In the genomic region with DNA sequence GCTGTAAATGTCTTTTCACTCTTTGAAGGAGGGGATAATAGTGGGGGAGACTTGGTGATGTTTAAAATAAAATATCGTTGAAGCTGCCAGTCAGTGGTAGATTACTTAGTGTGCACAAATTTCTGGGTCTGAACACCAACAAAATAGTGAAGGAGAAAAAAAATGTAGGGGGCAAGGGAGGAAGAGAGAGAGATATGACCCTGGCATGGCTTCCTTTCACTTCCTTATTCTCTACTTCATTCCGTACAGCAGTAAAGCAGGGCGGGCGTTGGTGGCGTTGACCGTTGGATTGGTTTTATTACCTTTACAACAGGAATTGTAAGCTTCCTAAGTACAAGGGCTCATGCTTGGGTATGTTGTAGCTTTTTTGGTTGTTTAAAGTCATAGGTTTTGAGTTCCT, we compare ENCODE assay signal across 19 mouse cellular contexts. TPM values are rescaled to one million over a fixed set of nuclear protein-coding genes. Genes with fewer than 3 reads are reported as not detected.
DNase-seq lines count a peak whose midpoint lies in the region; ATAC-seq and TF ChIP-seq lines count a peak whose summit lies in the region.
"Had no signal": no experiment of that assay in that cellular context is flagged by ENCODE, and none has a peak within 500 bp of the region (broad histone marks: within the 10 kb centered on the region; RNA-seq: fewer than 3 reads in every experiment).

No protein-coding gene starts in this region.

- TF ChIP-seq POLR2A in small intestine, adult 2 months (IDR thresholded peaks at IDR 0.05; ENCODE audit: low read depth, low read length): no peak

- H3K36me3 ChIP-seq in forebrain, embryonic 13.5 days (ENCODE audit: poor library complexity, severe bottlenecking): no peaks in the 10 kb centered on the region
- no peaks in the 10 kb centered on the region for H3K36me3 ChIP-seq in forebrain, embryonic 14.5 days (ENCODE audit: control insufficient read depth, insufficient read depth, low read length)
- H3K36me3 ChIP-seq in midbrain, embryonic 13.5 days: no peaks in the 10 kb centered on the region
- no peaks in the 10 kb centered on the region for H3K36me3 ChIP-seq in midbrain, postnatal 0 days (ENCODE audit: insufficient read depth, low read length)
- H3K36me3 ChIP-seq in liver, embryonic 12.5 days: no peaks in the 10 kb centered on the region; the same call in 1 of the 2 replicates
- peaks cover 2% of the 10 kb centered on the region; the same call in 1 of the 2 replicates for H3K36me3 ChIP-seq in small intestine, adult 2 months (ENCODE audit: control insufficient read depth, insufficient read depth, low read length)
- H3K36me3 ChIP-seq: limb, embryonic 15.5 days had no signal

- no peaks in the 10 kb centered on the region for H3K27me3 ChIP-seq in forebrain, embryonic 13.5 days
- no peaks in the 10 kb centered on the region for H3K27me3 ChIP-seq in forebrain, embryonic 14.5 days (replicated peaks; ENCODE audit: control insufficient read depth, insufficient read depth, low read length)
- 0 out of 2 replicates have a peak, but pooled peaks cover 9% of the 10 kb centered on the region for H3K27me3 ChIP-seq in midbrain, embryonic 13.5 days
- no peaks in the 10 kb centered on the region for H3K27me3 ChIP-seq in midbrain, postnatal 0 days (ENCODE audit: insufficient read depth, low read length)
- H3K27me3 ChIP-seq in liver, embryonic 12.5 days (replicated peaks): no peaks in the 10 kb centered on the region
- no peaks in the 10 kb centered on the region for H3K27me3 ChIP-seq in small intestine, adult 2 months (ENCODE audit: control insufficient read depth, insufficient read depth, low read length)

- DNase-seq in forebrain, embryonic 14.5 days (ENCODE audit: low spot score): no peak
- DNase-seq in midbrain, postnatal 0 days (ENCODE audit: low spot score): no peak
- DNase-seq in layer of hippocampus, adult 2 months (ENCODE audit: low spot score in 2 of 2): no peak
- no peak for DNase-seq in layer of hippocampus, adult 9-10 months (ENCODE audit: low spot score)
- DNase-seq: cerebellum, adult 9-10 months; embryo, embryonic 11 days; gastrocnemius, postnatal 25 days; lung, postnatal 4 days; right cerebral cortex, postnatal 25 days; thymus, postnatal 25 days had no signal

- no peak for TF ChIP-seq CTCF in midbrain, postnatal 0 days (IDR thresholded peaks at IDR 0.05)
- TF ChIP-seq CTCF in small intestine, adult 2 months (IDR thresholded peaks at IDR 0.05; ENCODE audit: extremely low read depth, insufficient read length, insufficient replicate concordance, low read depth, low read length): no peak
- no peak for TF ChIP-seq CTCF in layer of hippocampus, adult 2 months (conservative IDR thresholded peaks at IDR 0.05)

- no peak overlapping the region for H3K4me3 ChIP-seq in forebrain, embryonic 13.5 days
- no peak overlapping the region for H3K4me3 ChIP-seq in forebrain, embryonic 14.5 days (ENCODE audit: low read depth, low read length)
- H3K4me3 ChIP-seq in midbrain, embryonic 13.5 days (replicated peaks): no peak overlapping the region
- H3K4me3 ChIP-seq in midbrain, postnatal 0 days (ENCODE audit: low read depth, low read length): no peak overlapping the region
- H3K4me3 ChIP-seq in liver, embryonic 12.5 days: peak overlapping the region; percentile 68; the same call in 1 of the 2 replicates
- H3K4me3 ChIP-seq in small intestine, adult 2 months (ENCODE audit: low read depth, low read length): no peak overlapping the region
- H3K4me3 ChIP-seq in layer of hippocampus, adult 2 months: no peak overlapping the region; the same call in 1 of the 2 replicates
- H3K4me3 ChIP-seq: erythroblast, embryonic 14.5 days had no signal

- no peak for ATAC-seq in forebrain, embryonic 13.5 days
- ATAC-seq in forebrain, embryonic 14.5 days: no peak
- no peak for ATAC-seq in midbrain, embryonic 13.5 days
- no peak for ATAC-seq in midbrain, postnatal 0 days (ENCODE audit: low FRiP score)
- ATAC-seq in liver, embryonic 12.5 days: no peak

- no peak overlapping the region for H3K9ac ChIP-seq in forebrain, embryonic 13.5 days
- H3K9ac ChIP-seq in forebrain, embryonic 14.5 days (ENCODE audit: low read length): no peak overlapping the region
- H3K9ac ChIP-seq in midbrain, embryonic 13.5 days (replicated peaks): no peak overlapping the region
- no peak overlapping the region for H3K9ac ChIP-seq in midbrain, postnatal 0 days (replicated peaks; ENCODE audit: low read length, poor library complexity, severe bottlenecking)
- no peak overlapping the region for H3K9ac ChIP-seq in liver, embryonic 12.5 days
- H3K9ac ChIP-seq: limb, embryonic 15.5 days had no signal

- no peak overlapping the region for H3K27ac ChIP-seq in forebrain, embryonic 13.5 days
- no peak overlapping the region for H3K27ac ChIP-seq in forebrain, embryonic 14.5 days (ENCODE audit: low read depth, low read length)
- H3K27ac ChIP-seq in midbrain, embryonic 13.5 days: no peak overlapping the region
- no peak overlapping the region for H3K27ac ChIP-seq in midbrain, postnatal 0 days (ENCODE audit: low read depth, low read length)
- no peak overlapping the region for H3K27ac ChIP-seq in liver, embryonic 12.5 days
- H3K27ac ChIP-seq in small intestine, adult 2 months (ENCODE audit: insufficient read depth, low read depth, low read length): peak overlapping the region; percentile 82
- no peak overlapping the region for H3K27ac ChIP-seq in layer of hippocampus, adult 2 months
- H3K27ac ChIP-seq: kidney, postnatal 0 days; limb, embryonic 15.5 days had no signal

- H3K9me3 ChIP-seq in forebrain, embryonic 13.5 days (replicated peaks): no peaks in the 10 kb centered on the region
- H3K9me3 ChIP-seq in forebrain, embryonic 14.5 days (replicated peaks; ENCODE audit: control insufficient read depth, low read length): no peaks in the 10 kb centered on the region
- H3K9me3 ChIP-seq in midbrain, embryonic 13.5 days: no peaks in the 10 kb centered on the region
- no peaks in the 10 kb centered on the region for H3K9me3 ChIP-seq in midbrain, postnatal 0 days (ENCODE audit: low read length)
- H3K9me3 ChIP-seq in liver, embryonic 12.5 days (replicated peaks): no peaks in the 10 kb centered on the region
- H3K9me3 ChIP-seq: limb, embryonic 15.5 days had no signal

- peaks cover 29% of the 10 kb centered on the region for H3K4me1 ChIP-seq in forebrain, embryonic 13.5 days
- peaks cover 12% of the 10 kb centered on the region; the same call in 1 of the 2 replicates for H3K4me1 ChIP-seq in forebrain, embryonic 14.5 days (ENCODE audit: control insufficient read depth, insufficient read depth, low read length)
- H3K4me1 ChIP-seq in midbrain, embryonic 13.5 days (replicated peaks): peaks cover 33% of the 10 kb centered on the region
- H3K4me1 ChIP-seq in midbrain, postnatal 0 days (ENCODE audit: insufficient read depth, low read length): peaks cover 11% of the 10 kb centered on the region; the same call in 1 of the 2 replicates
- peaks cover 40% of the 10 kb centered on the region for H3K4me1 ChIP-seq in liver, embryonic 12.5 days
- peaks cover 29% of the 10 kb centered on the region; the same call in 1 of the 2 replicates for H3K4me1 ChIP-seq in small intestine, adult 2 months (ENCODE audit: control insufficient read depth, insufficient read depth, insufficient read length, low read length)

- H3K4me2 ChIP-seq in forebrain, embryonic 13.5 days: 0 out of 2 replicates have a peak overlapping the region, but pooled peaks have one; percentile 16
- H3K4me2 ChIP-seq in forebrain, embryonic 14.5 days (ENCODE audit: low read length): no peak overlapping the region
- peak overlapping the region; percentile 82 for H3K4me2 ChIP-seq in midbrain, embryonic 13.5 days (replicated peaks)
- no peak overlapping the region for H3K4me2 ChIP-seq in midbrain, postnatal 0 days (ENCODE audit: low read depth, low read length, poor library complexity, severe bottlenecking)
- peak overlapping the region; percentile 92 for H3K4me2 ChIP-seq in liver, embryonic 12.5 days
- H3K4me2 ChIP-seq: limb, embryonic 15.5 days had no signal

- 98% methylated on average over 6 of the region's 6 CpGs for WGBS in forebrain, embryonic 13.5 days
- 96% methylated on average over 6 of the region's 6 CpGs for WGBS in forebrain, embryonic 14.5 days
- WGBS in midbrain, embryonic 13.5 days: 97% methylated on average over 6 of the region's 6 CpGs
- WGBS in midbrain, postnatal 0 days: 93% methylated on average over 6 of the region's 6 CpGs
- 59% methylated on average over 6 of the region's 6 CpGs for WGBS in liver, embryonic 12.5 days (ENCODE audit: insufficient replicate concordance)
- 29% methylated on average over 6 of the region's 6 CpGs for WGBS in small intestine, adult 2 months

RNA-seq across cellular contexts. Expression of a gene that starts 2.0 kb away (rescaled TPM):
- 0.49 TPM in 1 of 2 replicates, not detected in the other for polyA plus RNA-seq in forebrain, embryonic 13.5 days (2015; fragmentation: Nextera tagmentation; extraction: Ambion mirVana)
- 0.27 and 0.82 TPM in 2 replicates for polyA plus RNA-seq in forebrain, embryonic 14.5 days (2014; fragmentation: Nextera tagmentation; extraction: Ambion mirVana)
- 0.55 and 0.74 TPM in 2 replicates for polyA plus RNA-seq in midbrain, embryonic 13.5 days (2015; fragmentation: Nextera tagmentation; extraction: Ambion mirVana)
- total RNA-seq in midbrain, postnatal 0 days (2014; rRNA removed): 0.99 and 2.3 TPM in 2 replicates
- polyA plus RNA-seq in midbrain, postnatal 0 days (2015; fragmentation: Nextera tagmentation; extraction: Ambion mirVana): 1.4 and 1.6 TPM in 2 replicates
- polyA plus RNA-seq in liver, embryonic 12.5 days (2016; fragmentation: Nextera tagmentation; extraction: Ambion mirVana): not detected in 2 replicates
- polyA plus RNA-seq in small intestine, adult 2 months (2012; rRNA removed): 0.34 TPM in 1 of 2 replicates, not detected in the other
- 1 to 10 TPM; 2.4 to 2.8 TPM for total RNA-seq in layer of hippocampus, adult 2 months (2021)
- total RNA-seq: monocyte, adult 5-6 weeks had no signal
- polyA plus RNA-seq: erythroblast, embryonic 14.5 days; limb, embryonic 15.5 days had no signal

RNA-seq across cellular contexts. Expression of a gene that starts 2.3 kb away (rescaled TPM):
- 35.8 and 38.8 TPM in 2 replicates for polyA plus RNA-seq in forebrain, embryonic 13.5 days (2015; fragmentation: Nextera tagmentation; extraction: Ambion mirVana)
- 60.7 and 61.6 TPM in 2 replicates for polyA plus RNA-seq in forebrain, embryonic 14.5 days (2014; fragmentation: Nextera tagmentation; extraction: Ambion mirVana)
- 49.9 and 50.6 TPM in 2 replicates for polyA plus RNA-seq in midbrain, embryonic 13.5 days (2015; fragmentation: Nextera tagmentation; extraction: Ambion mirVana)
- total RNA-seq in midbrain, postnatal 0 days (2014; rRNA removed): 49.6 and 53.8 TPM in 2 replicates
- 43.6 and 48.4 TPM in 2 replicates for polyA plus RNA-seq in midbrain, postnatal 0 days (2015; fragmentation: Nextera tagmentation; extraction: Ambion mirVana)
- 42.4 and 42.5 TPM in 2 replicates for polyA plus RNA-seq in liver, embryonic 12.5 days (2016; fragmentation: Nextera tagmentation; extraction: Ambion mirVana)
- polyA plus RNA-seq in small intestine, adult 2 months (2012; rRNA removed): 45.1 and 81.2 TPM in 2 replicates
- 10 to 100 TPM; 47.8 to 51.0 TPM for total RNA-seq in layer of hippocampus, adult 2 months (2021)

RNA-seq across cellular contexts. Expression of a gene that starts 36.1 kb away (rescaled TPM):
- 19.5 and 25.5 TPM in 2 replicates for polyA plus RNA-seq in forebrain, embryonic 13.5 days (2015; fragmentation: Nextera tagmentation; extraction: Ambion mirVana)
- polyA plus RNA-seq in forebrain, embryonic 14.5 days (2014; fragmentation: Nextera tagmentation; extraction: Ambion mirVana): 14.0 and 20.3 TPM in 2 replicates
- 37.3 and 46.4 TPM in 2 replicates for polyA plus RNA-seq in midbrain, embryonic 13.5 days (2015; fragmentation: Nextera tagmentation; extraction: Ambion mirVana)
- 77.9 and 81.1 TPM in 2 replicates for total RNA-seq in midbrain, postnatal 0 days (2014; rRNA removed)
- polyA plus RNA-seq in midbrain, postnatal 0 days (2015; fragmentation: Nextera tagmentation; extraction: Ambion mirVana): 47.3 and 59.6 TPM in 2 replicates
- 0.11 TPM in 1 of 2 replicates, not detected in the other for polyA plus RNA-seq in liver, embryonic 12.5 days (2016; fragmentation: Nextera tagmentation; extraction: Ambion mirVana)
- polyA plus RNA-seq in small intestine, adult 2 months (2012; rRNA removed): 0.79 and 1.2 TPM in 2 replicates
- total RNA-seq in layer of hippocampus, adult 2 months (2021): 10 to 100 TPM; 25.2 to 30.4 TPM
- total RNA-seq: gastrocnemius, postnatal 25 days; monocyte, adult 5-6 weeks had no signal
- polyA plus RNA-seq: erythroblast, embryonic 14.5 days; heart, postnatal 0 days had no signal

RNA-seq across cellular contexts. Expression of a gene that starts 55.2 kb away (rescaled TPM):
- polyA plus RNA-seq in forebrain, embryonic 13.5 days (2015; fragmentation: Nextera tagmentation; extraction: Ambion mirVana): 18.0 and 19.0 TPM in 2 replicates
- polyA plus RNA-seq in forebrain, embryonic 14.5 days (2014; fragmentation: Nextera tagmentation; extraction: Ambion mirVana): 13.6 and 14.1 TPM in 2 replicates
- polyA plus RNA-seq in midbrain, embryonic 13.5 days (2015; fragmentation: Nextera tagmentation; extraction: Ambion mirVana): 16.1 and 23.1 TPM in 2 replicates
- total RNA-seq in midbrain, postnatal 0 days (2014; rRNA removed): 47.9 and 60.2 TPM in 2 replicates
- 7.9 and 8.1 TPM in 2 replicates for polyA plus RNA-seq in midbrain, postnatal 0 days (2015; fragmentation: Nextera tagmentation; extraction: Ambion mirVana)
- polyA plus RNA-seq in liver, embryonic 12.5 days (2016; fragmentation: Nextera tagmentation; extraction: Ambion mirVana): 13.7 and 15.9 TPM in 2 replicates
- polyA plus RNA-seq in small intestine, adult 2 months (2012; rRNA removed): 8.6 and 22.1 TPM in 2 replicates
- 100 to 1,000 TPM; 106 TPM for total RNA-seq in layer of hippocampus, adult 2 months (2021)

Comparison
In these comparisons a context has a peak if more than half of its experiments do, and no peak if none do; other contexts are left out.
1. H3K4me2 ChIP-seq: peak in forebrain, embryonic 13.5 days (single experiment), midbrain, embryonic 13.5 days (single experiment) and liver, embryonic 12.5 days (single experiment); none in forebrain, embryonic 14.5 days (single experiment) and midbrain, postnatal 0 days (single experiment).